Mouse (Mus musculus) hindbrain, embryonic 13.5 days (tissue): ENCODE data around the gene Ninj1. TPM values are rescaled to one million over a fixed set of nuclear protein-coding genes. Genes with fewer than 3 reads are reported as not detected.

Source experiments
- ATAC-seq: fragments of 200-750 bp; cut with Nextera tagmentation; 2 replicates; pipeline ENCODE4 v1.8.0; 2017; ENCODE audit warnings: moderate TSS enrichment; ENCODE audit not compliant: low FRiP score
- H3K27ac ChIP-seq: fragments of 300-500 bp; sonication (generic); 2 replicates; pipeline ENCODE4 v1.5.1; 2015; ENCODE audit warnings: inconsistent platforms, mild to moderate bottlenecking, moderate library complexity
- H3K27me3 ChIP-seq: fragments of 300-500 bp; sonication (generic); 2 replicates; pipeline ENCODE4 v1.6.1; 2015; ENCODE audit warnings: mild to moderate bottlenecking, inconsistent platforms
- H3K36me3 ChIP-seq: fragments of 300-500 bp; sonication (generic); 2 replicates; pipeline ENCODE4 v1.6.1; 2015; ENCODE audit warnings: mild to moderate bottlenecking, inconsistent platforms
- H3K4me1 ChIP-seq: fragments of 300-500 bp; sonication (generic); replicated peaks from 2 replicates; pipeline ENCODE4 v1.6.1; 2015; ENCODE audit warnings: inconsistent platforms
- H3K4me2 ChIP-seq: fragments of 300-500 bp; sonication (generic); 2 replicates; pipeline ENCODE4 v1.6.1; 2015; ENCODE audit warnings: inconsistent platforms, mild to moderate bottlenecking, moderate library complexity
- H3K4me3 ChIP-seq: fragments of 300-500 bp; sonication (generic); 2 replicates; pipeline ENCODE4 v1.5.1; 2015; ENCODE audit warnings: mild to moderate bottlenecking, inconsistent platforms
- H3K9ac ChIP-seq: fragments of 300-500 bp; sonication (generic); 2 replicates; pipeline ENCODE4 v1.6.1; 2015; ENCODE audit warnings: mild to moderate bottlenecking, inconsistent platforms
- H3K9me3 ChIP-seq: fragments of 300-500 bp; sonication (generic); 2 replicates; pipeline ENCODE4 v1.6.1; 2016; ENCODE audit warnings: inconsistent platforms
- WGBS: fragments of 180-500 bp; shearing (Covaris S2); methylation state at CpG from one replicate; pipeline ENCODE4 v1.1.7; 2015; 5-methylcytosine and 5-hydroxymethylcytosine counted together
- polyA plus RNA-seq: library from polyadenylated mRNA; unstranded; fragments of >200 nt; fragmentation: Nextera tagmentation; extraction: Ambion mirVana; gene quantifications from 2 replicates; pipeline ENCODE4 v1.2.1, GENCODE M21; 2015

Ninj1 gene
- polyA plus RNA-seq: 19.3 and 19.9 TPM in 2 replicates

- H3K4me3 ChIP-seq: peak within 1 kb of the TSS; percentile 68
- peaks cover 47% of the 10 kb centered on the region for H3K4me1 ChIP-seq
- ATAC-seq: peak; percentile 91
- H3K36me3 ChIP-seq: no peaks in the 10 kb centered on the region
- no peaks in the 10 kb centered on the region for H3K9me3 ChIP-seq
- peak within 1 kb of the TSS; percentile 40 for H3K27ac ChIP-seq
- WGBS: under 1% methylated on average over 75 of the region's 87 CpGs
- peaks cover 27% of the 10 kb centered on the region for H3K27me3 ChIP-seq
- peak within 1 kb of the TSS; percentile 73 for H3K9ac ChIP-seq
- peak within 1 kb of the TSS; percentile 98 for H3K4me2 ChIP-seq
These were observed at the start of gene Ninj1 for GRCm38 (mm10) chr13:49187288-49188218. Ninj1 (plus strand) TSS chr13:49187485.

DNA sequence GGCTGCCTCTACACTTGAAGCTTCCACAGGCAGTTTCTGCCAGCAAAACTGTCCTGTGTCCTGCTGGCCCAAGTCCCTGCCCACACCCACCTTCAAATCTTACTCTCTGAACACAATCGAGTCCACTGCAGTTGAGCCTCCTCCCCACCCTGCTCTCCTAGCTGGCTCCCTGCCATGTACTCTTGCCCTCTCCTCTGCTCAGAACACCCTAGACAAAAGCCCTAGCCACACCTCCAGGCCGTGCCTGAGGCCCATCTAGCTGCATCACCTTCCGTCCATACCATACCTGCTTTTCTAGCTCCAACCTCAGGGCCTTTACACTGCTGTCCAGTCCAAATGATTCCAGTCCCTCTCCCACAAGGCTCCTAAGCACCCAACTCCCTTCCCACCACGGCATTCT is 46.7 kb upstream of the Ninj1 start:
- ATAC-seq: no peak
- H3K4me1 ChIP-seq: peaks cover 57% of the 10 kb centered on the region
- WGBS: 61% methylated on average over 4 of the region's 4 CpGs
- H3K36me3 ChIP-seq: peaks cover 35% of the 10 kb centered on the region
- no peak overlapping the region for H3K4me2 ChIP-seq
- H3K27me3 ChIP-seq: peaks cover 3% of the 10 kb centered on the region; the same call in 1 of the 2 replicates
- no peak overlapping the region for H3K27ac ChIP-seq
- no peak overlapping the region for H3K4me3 ChIP-seq
- H3K9me3 ChIP-seq: no peaks in the 10 kb centered on the region
- no peak overlapping the region for H3K9ac ChIP-seq

- no peaks in the 10 kb centered on the region for H3K9me3 ChIP-seq
- peaks cover 3% of the 10 kb centered on the region; the same call in 1 of the 2 replicates for H3K27me3 ChIP-seq
- peaks cover 23% of the 10 kb centered on the region for H3K36me3 ChIP-seq
- no peak overlapping the region for H3K4me3 ChIP-seq
- ATAC-seq: no peak
- H3K4me1 ChIP-seq: peaks cover 61% of the 10 kb centered on the region
- no peak overlapping the region for H3K9ac ChIP-seq
- 83% methylated on average over 5 of the region's 5 CpGs for WGBS
- no peak overlapping the region for H3K27ac ChIP-seq
- no peak overlapping the region for H3K4me2 ChIP-seq
These were observed 44.9 kb upstream of the Ninj1 start for GRCm38 (mm10) chr13:49142396-49142795.

DNA sequence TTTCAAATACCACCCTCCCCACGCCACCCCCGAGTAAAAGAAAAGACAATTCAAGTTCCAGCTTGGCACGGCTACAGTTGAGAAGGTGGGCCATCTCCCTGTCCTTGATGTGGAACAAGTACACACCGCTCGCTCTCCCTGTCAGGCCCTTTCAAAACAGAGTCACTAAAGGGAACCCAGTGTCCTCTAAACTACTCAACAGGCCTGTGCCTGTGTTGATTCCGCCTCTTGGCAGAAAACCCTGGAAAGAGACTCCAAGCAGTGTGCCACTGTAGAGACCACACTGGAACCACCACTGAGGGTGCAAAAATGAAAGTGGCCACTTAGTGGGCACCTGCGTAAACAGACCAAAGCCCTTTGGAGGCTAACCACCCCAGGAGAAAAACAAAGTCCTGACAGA is 44.0 kb upstream of the Ninj1 start:
- Histone ChIP-seq H3K9ac (peak overlapping the region; percentile 92), H3K36me3 (peaks cover 23% of the 10 kb centered on the region), H3K27ac (no peak overlapping the region), H3K4me3 (no peak overlapping the region; the same call in 1 of the 2 replicates), H3K4me2 (peak overlapping the region; percentile 82), H3K4me1 (peaks cover 66% of the 10 kb centered on the region), H3K27me3 (peaks cover 3% of the 10 kb centered on the region; the same call in 1 of the 2 replicates), H3K9me3 (no peaks in the 10 kb centered on the region)
- 92% methylated on average over 7 of the region's 7 CpGs for WGBS
- no peak for ATAC-seq

DNA sequence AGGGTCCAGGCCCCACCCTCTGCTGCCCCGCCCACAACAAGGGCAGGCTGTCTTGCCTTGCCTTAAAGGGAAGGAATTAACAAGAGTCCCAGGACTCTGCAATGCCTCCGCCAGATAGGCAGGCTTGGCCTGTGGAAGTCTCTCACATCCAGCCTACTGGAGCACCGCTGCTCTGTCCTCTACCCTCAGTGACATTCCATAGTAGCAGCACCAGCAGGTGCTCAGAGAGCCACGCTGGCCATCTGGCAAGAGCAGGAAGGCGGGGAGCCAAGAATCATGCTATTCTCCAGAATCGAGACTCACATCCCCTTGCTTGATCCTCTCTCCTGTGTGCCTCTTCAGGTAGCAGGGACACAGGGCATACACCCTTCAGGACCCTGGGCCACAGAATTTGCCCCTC is 42.8 kb upstream of the Ninj1 start:
- H3K27me3 ChIP-seq: peaks cover 10% of the 10 kb centered on the region; the same call in 1 of the 2 replicates
- no peak for ATAC-seq
- H3K9ac ChIP-seq: peak overlapping the region; percentile 92
- H3K4me3 ChIP-seq: peak overlapping the region; percentile 94
- WGBS: 34% methylated on average over 6 of the region's 6 CpGs
- H3K36me3 ChIP-seq: peaks cover 14% of the 10 kb centered on the region
- H3K4me1 ChIP-seq: peaks cover 66% of the 10 kb centered on the region
- H3K9me3 ChIP-seq: no peaks in the 10 kb centered on the region
- H3K27ac ChIP-seq: no peak overlapping the region
- peak overlapping the region; percentile 82 for H3K4me2 ChIP-seq

DNA sequence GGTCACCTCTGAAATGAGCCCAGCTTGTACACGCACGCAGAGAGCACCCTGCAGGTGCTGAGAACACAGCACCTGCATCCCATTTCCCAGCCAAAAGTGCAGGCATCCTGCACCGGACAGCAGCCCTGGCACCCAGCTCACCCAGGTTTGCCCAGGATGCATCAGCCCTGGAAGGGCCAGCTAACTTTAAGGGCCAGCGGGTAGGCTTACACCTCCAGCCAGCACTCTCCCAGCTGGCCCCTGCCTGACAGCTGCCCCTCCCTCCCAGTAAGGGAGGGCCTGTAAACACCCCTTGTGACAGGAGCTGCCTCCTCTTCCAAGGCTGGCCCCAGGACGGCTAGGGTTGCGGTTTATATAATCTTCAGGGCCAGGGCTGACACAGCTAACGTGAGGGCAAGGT is 41.9 kb upstream of the Ninj1 start:
- peaks cover 20% of the 10 kb centered on the region for H3K27me3 ChIP-seq
- no peaks in the 10 kb centered on the region for H3K9me3 ChIP-seq
- H3K4me2 ChIP-seq: peak overlapping the region; percentile 82
- no peak for ATAC-seq
- 33% methylated on average over 7 of the region's 7 CpGs for WGBS
- peaks cover 13% of the 10 kb centered on the region for H3K36me3 ChIP-seq
- H3K9ac ChIP-seq: peak overlapping the region; percentile 92
- H3K27ac ChIP-seq: no peak overlapping the region
- peaks cover 60% of the 10 kb centered on the region for H3K4me1 ChIP-seq
- H3K4me3 ChIP-seq: peak overlapping the region; percentile 94

- peak overlapping the region; percentile 94 for H3K4me3 ChIP-seq
- no peaks in the 10 kb centered on the region for H3K9me3 ChIP-seq
- peaks cover 11% of the 10 kb centered on the region for H3K36me3 ChIP-seq
- ATAC-seq: no peak
- peak overlapping the region; percentile 82 for H3K4me2 ChIP-seq
- peaks cover 27% of the 10 kb centered on the region for H3K27me3 ChIP-seq
- 17% methylated on average over 17 of the region's 17 CpGs for WGBS
- H3K27ac ChIP-seq: peak overlapping the region; percentile 92
- H3K9ac ChIP-seq: peak overlapping the region; percentile 92
- peaks cover 53% of the 10 kb centered on the region for H3K4me1 ChIP-seq
These were observed 41.1 kb upstream of the Ninj1 start for GRCm38 (mm10) chr13:49146040-49146697.

DNA sequence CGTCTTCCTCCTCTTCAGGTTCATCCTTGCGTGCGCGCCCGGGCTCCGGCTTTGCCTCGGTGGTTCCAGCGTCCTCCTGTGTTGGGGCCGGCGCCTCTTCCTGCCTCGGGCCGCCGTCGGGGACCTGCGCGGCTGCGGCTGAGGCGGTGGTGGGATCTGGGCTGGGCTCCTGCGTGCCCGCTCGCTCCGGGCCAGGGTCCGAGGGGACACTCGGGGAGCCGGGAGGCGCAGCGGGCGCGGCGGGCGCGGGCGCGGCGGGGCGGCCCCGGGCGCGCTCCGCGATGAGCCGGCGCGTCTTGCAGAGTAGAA is 40.6 kb upstream of the Ninj1 start:
- peaks cover 51% of the 10 kb centered on the region for H3K4me1 ChIP-seq

GRCm38 (mm10) chr13:49147007-49147857 is 40.1 kb upstream of the Ninj1 start:
- H3K9ac ChIP-seq: peak overlapping the region; percentile 92
- peak; percentile 87 for ATAC-seq
- H3K4me3 ChIP-seq: peak overlapping the region; percentile 94
- H3K27me3 ChIP-seq: peaks cover 27% of the 10 kb centered on the region
- peaks cover 2% of the 10 kb centered on the region; the same call in 1 of the 2 replicates for H3K36me3 ChIP-seq
- peak overlapping the region; percentile 82 for H3K4me2 ChIP-seq
- peaks cover 46% of the 10 kb centered on the region for H3K4me1 ChIP-seq
- H3K27ac ChIP-seq: peak overlapping the region; percentile 92
- no peaks in the 10 kb centered on the region for H3K9me3 ChIP-seq
- under 1% methylated on average over 92 of the region's 98 CpGs for WGBS

More for the DNA sequence above, 40.6 kb upstream of the Ninj1 start:
- Histone ChIP-seq H3K27ac (peak overlapping the region; percentile 92), H3K27me3 (peaks cover 27% of the 10 kb centered on the region), H3K9me3 (no peaks in the 10 kb centered on the region), H3K4me2 (peak overlapping the region; percentile 82), H3K36me3 (peaks cover 7% of the 10 kb centered on the region; the same call in 1 of the 2 replicates), H3K9ac (peak overlapping the region; percentile 92), H3K4me3 (peak overlapping the region; percentile 94)
- ATAC-seq: peak; percentile 21
- WGBS: 1% methylated on average over 44 of the region's 44 CpGs

DNA sequence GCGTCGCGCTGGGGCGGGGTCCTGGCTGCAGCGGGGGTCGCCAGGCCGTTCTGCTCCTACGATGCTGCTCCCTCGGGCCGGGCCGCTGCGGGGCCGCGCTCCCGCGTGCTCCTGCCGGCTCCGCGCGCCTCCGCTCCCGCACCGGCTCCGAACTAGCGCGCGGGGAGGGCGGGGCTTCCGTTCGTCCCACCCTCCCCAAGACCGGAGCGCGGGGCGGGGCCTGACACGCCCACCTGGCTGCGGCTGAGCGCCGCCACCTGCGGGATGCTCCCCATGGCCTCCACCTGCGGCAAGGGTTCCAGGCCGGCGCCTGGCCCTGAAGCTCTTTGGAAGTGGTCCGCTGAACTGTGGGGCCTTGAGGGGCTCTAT is 39.4 kb upstream of the Ninj1 start, which contains the start of gene Wnk2:
Gene Wnk2 (minus strand): TSS at position 157 of the 369 bp plus-strand sequence.
- H3K4me2 ChIP-seq: peak within 1 kb of the TSS; percentile 82
- under 1% methylated on average over 32 of the region's 43 CpGs for WGBS
- H3K36me3 ChIP-seq: no peaks in the 10 kb centered on the region
- no peaks in the 10 kb centered on the region for H3K9me3 ChIP-seq
- H3K27me3 ChIP-seq: peaks cover 27% of the 10 kb centered on the region
- H3K27ac ChIP-seq: peak within 1 kb of the TSS; percentile 92
- peak within 1 kb of the TSS; percentile 94 for H3K4me3 ChIP-seq
- ATAC-seq: peak; percentile 82
- peaks cover 40% of the 10 kb centered on the region for H3K4me1 ChIP-seq
- H3K9ac ChIP-seq: peak within 1 kb of the TSS; percentile 92

- 77% methylated on average over 4 of the region's 4 CpGs for WGBS
- Histone ChIP-seq H3K4me3 (no peak overlapping the region), H3K4me2 (no peak overlapping the region), H3K9me3 (no peaks in the 10 kb centered on the region), H3K27ac (no peak overlapping the region), H3K9ac (no peak overlapping the region), H3K36me3 (no peaks in the 10 kb centered on the region), H3K27me3 (peaks cover 27% of the 10 kb centered on the region), H3K4me1 (peaks cover 33% of the 10 kb centered on the region)
- no peak for ATAC-seq
These were observed 38.6 kb upstream of the Ninj1 start for GRCm38 (mm10) chr13:49148687-49149086.
